Mouse (Mus musculus): ENCODE measurements around the gene Acoxl.
A peak's percentile ranks its signal among the peaks of the same experiment; 100 is the strongest.

Acoxl gene

DNA sequence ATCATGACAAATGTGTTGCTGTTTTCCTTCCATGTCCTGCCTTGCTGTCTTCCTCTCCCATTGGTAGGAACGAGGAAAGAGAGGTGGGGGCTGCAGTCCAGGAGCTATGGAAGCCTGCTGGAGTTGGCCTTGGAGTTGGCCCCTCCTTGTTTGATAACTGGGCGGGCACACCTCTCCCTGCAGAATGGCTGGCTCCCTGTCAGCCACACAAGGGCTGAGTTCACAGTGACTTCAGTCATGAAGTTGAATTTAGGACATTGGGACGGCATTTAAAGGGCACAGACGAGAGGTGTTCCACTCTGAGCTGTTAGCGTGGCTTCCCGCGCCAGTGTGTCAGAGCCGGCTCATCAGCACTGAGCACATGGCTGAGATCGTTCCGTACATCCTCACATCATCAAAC, 66.2 kb downstream of the Acoxl start:
- no peak for DNase-seq

DNA sequence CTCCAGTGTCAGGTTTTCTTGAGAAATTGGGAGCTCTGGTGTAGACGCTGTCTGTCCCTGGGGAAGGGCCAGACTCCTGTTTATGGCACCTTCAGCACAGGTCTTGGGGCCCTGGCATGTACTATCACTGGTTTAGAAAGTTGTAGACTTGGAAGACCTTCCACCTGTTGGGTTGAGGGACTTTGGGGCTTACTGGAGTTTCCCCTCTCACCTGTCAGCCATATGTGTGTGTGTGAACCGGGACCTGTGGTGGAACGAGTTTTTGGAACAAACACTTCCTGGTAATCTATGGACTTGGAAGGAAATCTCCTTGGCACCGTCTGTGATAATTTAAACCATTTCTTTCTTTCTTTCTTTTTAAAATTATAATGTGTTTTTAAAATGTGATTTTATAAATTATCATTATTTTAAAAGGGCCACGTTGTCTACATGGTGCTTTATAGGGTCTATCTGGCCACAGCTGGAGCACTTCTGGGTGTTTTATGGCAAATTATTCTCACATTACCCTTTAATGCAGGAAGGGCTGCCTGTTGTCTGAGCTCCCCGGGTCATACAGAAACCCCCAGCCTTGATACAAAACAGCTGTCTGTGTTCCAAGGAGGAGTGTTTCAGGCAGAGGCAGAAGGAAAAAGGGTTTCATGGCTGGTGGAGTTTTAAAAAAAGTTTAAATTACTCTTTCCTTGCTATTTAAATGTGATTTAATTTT, 68.5 kb downstream of the Acoxl start:
- DNase-seq, result no peak

- DNase-seq, result no peak
These were observed 69.0 kb downstream of the Acoxl start for GRCm38 (mm10) chr2:127907679-127908042.

- peak; percentile 8 for DNase-seq
These were observed 70.2 kb downstream of the Acoxl start for GRCm38 (mm10) chr2:127908881-127909280.

DNA sequence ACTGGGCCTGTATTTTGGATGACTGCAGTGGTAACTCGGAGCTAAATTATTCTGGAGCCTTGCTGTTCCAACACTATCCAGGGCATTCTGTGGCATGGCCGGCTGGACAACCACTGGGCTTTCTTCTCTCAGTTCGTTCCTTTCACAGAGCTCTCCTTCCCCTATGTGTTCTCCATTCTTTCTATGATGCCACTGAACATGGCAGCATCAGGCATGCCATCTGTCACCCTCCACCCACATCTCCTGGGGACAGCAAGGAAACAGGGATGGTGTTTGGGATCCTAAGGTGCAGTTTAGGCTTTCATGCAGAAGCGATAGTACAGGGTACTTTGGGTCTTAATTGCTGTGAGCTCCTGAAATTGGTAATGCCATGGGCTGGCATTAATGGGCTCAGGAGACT, 71.1 kb downstream of the Acoxl start:
- DNase-seq, result no peak

DNA sequence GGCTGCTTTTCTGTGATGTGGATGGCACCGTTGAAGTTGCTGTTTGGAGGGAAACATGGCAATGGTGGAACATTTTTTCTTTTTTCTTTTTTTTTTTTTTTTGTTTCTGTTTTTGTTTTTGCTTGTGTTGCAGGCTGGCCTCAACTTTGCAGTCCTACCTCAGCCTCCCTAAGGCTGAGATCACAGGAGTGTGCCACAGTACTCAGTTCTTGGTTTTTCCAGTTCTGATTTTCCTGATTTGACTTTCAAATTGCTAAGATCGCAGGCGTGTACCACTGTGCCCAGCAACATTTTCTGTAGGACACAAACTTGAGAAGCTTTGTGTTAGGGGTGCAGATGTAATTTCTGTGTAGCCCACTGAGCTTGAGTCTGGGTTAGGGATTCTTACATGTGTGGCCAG, 72.9 kb downstream of the Acoxl start:
- no peak for DNase-seq

DNA sequence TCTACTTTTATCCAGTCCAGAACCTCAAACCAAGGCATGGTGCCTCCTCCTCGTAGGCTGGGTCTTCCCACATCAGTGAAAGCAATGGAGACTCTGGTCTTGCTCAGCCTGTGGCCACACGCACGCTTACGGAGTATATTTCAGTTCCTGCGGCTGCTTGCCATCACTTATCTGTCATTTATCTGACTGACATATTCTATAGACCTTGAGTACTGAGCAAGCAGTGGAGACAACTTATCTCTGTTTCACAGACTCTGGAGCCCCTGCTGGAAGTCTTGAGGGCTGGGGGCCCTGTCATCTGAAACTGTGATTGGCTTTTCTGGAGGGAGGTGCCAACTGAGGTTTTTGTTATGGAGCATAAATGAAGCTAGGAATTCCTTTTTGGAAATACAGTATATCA, 75.4 kb downstream of the Acoxl start:
- DNase-seq, result no peak

DNA sequence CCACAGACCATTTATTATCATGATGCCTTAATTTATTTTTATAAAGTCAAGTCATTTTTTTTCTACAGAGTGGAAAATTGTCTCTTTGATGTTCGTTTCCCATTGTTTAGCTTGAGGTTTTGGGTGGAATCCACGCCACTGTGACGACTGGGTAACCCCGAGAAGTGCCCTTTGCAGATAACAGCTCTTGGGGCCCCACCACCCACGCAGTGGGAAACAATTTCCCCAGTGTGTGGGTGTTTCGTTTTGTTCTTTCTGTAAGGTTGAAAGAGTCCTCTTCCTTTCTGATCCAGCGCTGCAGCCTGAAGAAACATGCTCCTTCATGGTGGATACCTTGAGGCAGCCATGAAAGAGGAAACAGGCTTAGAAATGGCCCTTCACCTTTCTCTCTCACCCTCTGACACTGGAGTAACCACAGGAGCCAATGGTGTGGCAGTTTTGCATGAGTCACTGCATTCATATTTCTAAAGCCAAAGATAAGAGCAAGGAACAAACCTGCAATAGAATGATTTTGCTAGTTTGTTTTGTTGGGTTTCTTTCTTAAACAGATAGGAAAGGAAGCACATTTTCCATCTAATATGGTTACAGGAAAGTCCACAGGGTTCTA, 78.2 kb downstream of the Acoxl start:
- DNase-seq, result no peak

GRCm38 (mm10) chr2:127919740-127920139, 81.1 kb downstream of the Acoxl start:
- DNase-seq, result no peak

- no peak for DNase-seq
These were observed 83.6 kb downstream of the Acoxl start for GRCm38 (mm10) chr2:127922036-127922901.

DNA sequence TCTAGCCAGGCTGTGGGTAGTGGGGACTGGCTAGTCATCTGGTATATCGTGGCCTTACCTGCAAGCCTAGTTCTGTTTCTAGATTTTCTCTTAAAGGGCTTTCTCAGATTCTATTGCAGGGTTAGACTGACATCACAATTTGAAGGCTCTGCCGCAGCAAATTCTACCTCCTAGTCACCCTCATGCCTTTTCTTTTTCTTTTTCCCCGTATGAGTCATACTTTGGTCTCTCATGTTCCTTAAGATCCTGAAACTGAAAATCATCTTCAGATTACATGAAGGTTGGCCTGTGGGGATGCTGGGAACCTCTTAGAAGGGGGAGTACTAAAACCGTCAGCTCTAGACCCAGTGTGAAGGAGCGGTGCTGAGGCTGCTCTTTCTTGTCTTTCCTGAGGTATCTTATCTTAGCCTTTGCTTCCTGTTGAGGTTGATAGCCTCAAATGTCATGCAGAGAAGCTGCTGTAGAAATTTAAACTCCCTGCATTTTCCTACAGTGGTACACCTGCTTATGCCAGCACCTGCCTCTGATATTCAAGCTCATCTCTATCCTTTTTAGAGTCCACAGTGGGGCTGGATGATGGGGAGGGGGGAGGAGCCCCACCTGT, 84.5 kb downstream of the Acoxl start:
- no peak for DNase-seq

- DNase-seq, result no peak
These were observed 88.1 kb downstream of the Acoxl start for GRCm38 (mm10) chr2:127926679-127927324.

- no peak for DNase-seq
These were observed 89.0 kb downstream of the Acoxl start for GRCm38 (mm10) chr2:127927452-127928273.

DNA sequence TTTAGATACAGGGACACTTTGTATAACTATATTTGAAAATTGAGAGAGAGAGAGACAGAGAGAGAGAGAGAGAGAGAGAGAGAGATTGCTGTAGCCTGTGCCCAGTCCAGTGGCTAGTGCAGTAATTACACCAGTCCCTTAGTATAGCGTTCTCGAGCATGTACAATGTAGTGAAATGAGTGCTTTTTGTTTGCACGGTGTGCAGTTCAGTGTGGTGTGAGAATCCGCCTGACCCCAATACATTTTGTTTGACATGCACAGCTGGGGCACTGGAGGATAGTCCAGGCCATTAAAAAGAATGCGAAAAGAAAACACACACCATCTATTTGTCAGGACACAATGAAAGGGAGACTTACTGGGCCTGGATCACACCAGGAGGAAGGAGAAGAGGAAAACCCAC, 89.6 kb downstream of the Acoxl start:
- no peak for DNase-seq

DNA sequence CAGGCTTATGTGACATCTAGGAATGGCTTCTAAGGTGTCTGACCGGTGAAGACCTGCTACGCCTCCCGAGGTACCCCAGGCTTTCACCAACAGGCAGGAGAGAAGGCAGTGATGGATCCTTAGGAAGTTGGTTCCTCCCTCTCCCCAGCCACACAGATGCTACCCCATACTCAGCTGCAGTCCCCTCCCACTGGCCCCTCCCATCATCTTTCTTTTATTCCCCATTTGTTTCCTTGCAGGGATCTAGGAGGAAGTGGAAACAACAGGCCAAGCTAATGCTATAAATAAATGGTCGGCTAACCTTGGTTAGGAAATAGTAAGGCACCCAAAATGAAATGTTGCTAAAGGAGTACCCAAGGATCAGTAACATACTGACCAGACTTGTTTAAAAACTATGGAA, 90.2 kb downstream of the Acoxl start:
- no peak for DNase-seq

- no peak for DNase-seq
These were observed 91.5 kb downstream of the Acoxl start for GRCm38 (mm10) chr2:127929939-127930715.

- DNase-seq, result no peak
These were observed 92.9 kb downstream of the Acoxl start for GRCm38 (mm10) chr2:127931576-127931975.

GRCm38 (mm10) chr2:127933531-127933931, 94.9 kb downstream of the Acoxl start:
- no peak for DNase-seq

GRCm38 (mm10) chr2:127937079-127937478, 98.4 kb downstream of the Acoxl start:
- DNase-seq, result no peak

- no peak for DNase-seq
These were observed 100.5 kb downstream of the Acoxl start for GRCm38 (mm10) chr2:127939206-127939605.

- no peak for DNase-seq
These were observed 121.9 kb downstream of the Acoxl start for GRCm38 (mm10) chr2:127960579-127960978.

All from liver (tissue).